Mouse (Mus musculus): ENCODE data around the gene Olfr1326-ps1. TPM values are rescaled to one million over a fixed set of nuclear protein-coding genes. Genes with fewer than 3 reads are reported as not detected.

The Olfr1326-ps1 gene
- polyA plus RNA-seq (2015; fragmentation: Nextera tagmentation; extraction: Ambion mirVana) = not detected in 2 replicates

GRCm38 (mm10) chrX:74574788-74575187, at the start of gene Olfr1326-ps1:
TSS of gene Olfr1326-ps1 (minus strand) at chrX:74574888.
- Histone ChIP-seq H3K9ac (ENCODE audit: low read depth, low read length) (no peak within 1 kb of the TSS), H3K4me2 (ENCODE audit: low read depth, low read length) (no peak within 1 kb of the TSS), H3K9me3 (replicated peaks; ENCODE audit: control insufficient read depth, low read length) (no peaks in the 10 kb centered on the region), H3K4me3 (ENCODE audit: low read depth, low read length) (no peak within 1 kb of the TSS), H3K27ac (ENCODE audit: low read length) (no peak within 1 kb of the TSS), H3K36me3 (ENCODE audit: control insufficient read depth, insufficient read depth) (no peaks in the 10 kb centered on the region), H3K27me3 (ENCODE audit: control insufficient read depth, insufficient read depth, low read depth, low read length) (no peaks in the 10 kb centered on the region), H3K4me1 (ENCODE audit: control insufficient read depth, low read depth, low read length) (no peaks in the 10 kb centered on the region)
- no peak for ATAC-seq (ENCODE audit: low read depth)

GRCm38 (mm10) chrX:74592379-74592778, 17.7 kb upstream of the Olfr1326-ps1 start, which contains the start of gene Olfr1325:
TSS of gene Olfr1325 (plus strand) at chrX:74592679.
- no peak for ATAC-seq (ENCODE audit: low read depth)

More at GRCm38 (mm10) chrX:74592379-74592778, 17.7 kb upstream of the Olfr1326-ps1 start, which contains the start of gene Olfr1325:
- H3K9ac ChIP-seq (ENCODE audit: low read depth, low read length) = no peak within 1 kb of the TSS
- H3K9me3 ChIP-seq (replicated peaks; ENCODE audit: control insufficient read depth, low read length) = no peaks in the 10 kb centered on the region
- 55% methylated on average over 2 of the region's 2 CpGs for WGBS (ENCODE audit: insufficient replicate concordance)
- no peaks in the 10 kb centered on the region for H3K27me3 ChIP-seq (ENCODE audit: control insufficient read depth, insufficient read depth, low read depth, low read length)
- no peak within 1 kb of the TSS for H3K4me3 ChIP-seq (ENCODE audit: low read depth, low read length)
- no peaks in the 10 kb centered on the region for H3K4me1 ChIP-seq (ENCODE audit: control insufficient read depth, low read depth, low read length)
- no peak within 1 kb of the TSS for H3K4me2 ChIP-seq (ENCODE audit: low read depth, low read length)
- H3K36me3 ChIP-seq (ENCODE audit: control insufficient read depth, insufficient read depth) = no peaks in the 10 kb centered on the region
- no peak within 1 kb of the TSS for H3K27ac ChIP-seq (ENCODE audit: low read length)

Other genes with a start within 250 kb of the Olfr1326-ps1 start
- gene Plxna3, start 245.8 kb downstream of the Olfr1326-ps1 start, polyA plus RNA-seq (2015; fragmentation: Nextera tagmentation; extraction: Ambion mirVana) = 1.2 and 1.5 TPM in 2 replicates
- 35.8 and 42.0 TPM in 2 replicates for gene Lage3, start 221.3 kb downstream of the Olfr1326-ps1 start, polyA plus RNA-seq (2015; fragmentation: Nextera tagmentation; extraction: Ambion mirVana)
- 37.1 and 39.3 TPM in 2 replicates for gene Ubl4a, start 201.7 kb downstream of the Olfr1326-ps1 start, polyA plus RNA-seq (2015; fragmentation: Nextera tagmentation; extraction: Ambion mirVana)
- gene Slc10a3, start 201.5 kb downstream of the Olfr1326-ps1 start, polyA plus RNA-seq (2015; fragmentation: Nextera tagmentation; extraction: Ambion mirVana) = 6.1 TPM in 2 replicates
- gene Fam3a, start 181.6 kb downstream of the Olfr1326-ps1 start, polyA plus RNA-seq (2015; fragmentation: Nextera tagmentation; extraction: Ambion mirVana) = 13.1 and 14.2 TPM in 2 replicates
- 29.4 and 29.7 TPM in 2 replicates for gene Ikbkg, start 181.6 kb downstream of the Olfr1326-ps1 start, polyA plus RNA-seq (2015; fragmentation: Nextera tagmentation; extraction: Ambion mirVana)
- 42.3 and 42.7 TPM in 2 replicates for gene G6pdx, start 145.7 kb downstream of the Olfr1326-ps1 start, polyA plus RNA-seq (2015; fragmentation: Nextera tagmentation; extraction: Ambion mirVana)
- not detected in 2 replicates for gene Gm6880, start 93.5 kb downstream of the Olfr1326-ps1 start, polyA plus RNA-seq (2015; fragmentation: Nextera tagmentation; extraction: Ambion mirVana)
- gene Olfr1325, start 17.8 kb upstream of the Olfr1326-ps1 start, polyA plus RNA-seq (2015; fragmentation: Nextera tagmentation; extraction: Ambion mirVana) = not detected in 2 replicates
- 0.09 TPM in 1 of 2 replicates, not detected in the other for gene Gm5640, start 70.7 kb upstream of the Olfr1326-ps1 start, polyA plus RNA-seq (2015; fragmentation: Nextera tagmentation; extraction: Ambion mirVana)
- not detected in 2 replicates for gene Gm6890, start 166.0 kb upstream of the Olfr1326-ps1 start, polyA plus RNA-seq (2015; fragmentation: Nextera tagmentation; extraction: Ambion mirVana)